Mouse (Mus musculus) kidney, embryonic 16.5 days (tissue): Measurements from ENCODE around the gene Slc8a2. TPM values are rescaled to one million over a fixed set of nuclear protein-coding genes. Genes with fewer than 3 reads are reported as not detected.

ENCODE experiments used
- ATAC-seq: fragments of 200-750 bp; cut with Nextera tagmentation; 2 replicates; pipeline ENCODE4 v1.8.0; 2017; ENCODE audit warnings: moderate TSS enrichment; ENCODE audit not compliant: low FRiP score, low TSS enrichment
- H3K27ac ChIP-seq: fragments of 300-500 bp; sonication (generic); 2 replicates; pipeline ENCODE4 v1.5.1; 2014; ENCODE audit warnings: low read length
- H3K27me3 ChIP-seq: fragments of 300-500 bp; sonication (generic); 2 replicates; pipeline ENCODE4 v1.6.1; 2014; ENCODE audit warnings: low read length, control low read depth, mixed read lengths; ENCODE audit not compliant: insufficient read depth
- H3K36me3 ChIP-seq: fragments of 300-500 bp; sonication (generic); 2 replicates; pipeline ENCODE4 v1.6.1; 2014; ENCODE audit warnings: low read length, control low read depth, mixed read lengths; ENCODE audit not compliant: insufficient read depth
- H3K4me1 ChIP-seq: fragments of 300-500 bp; sonication (generic); 2 replicates; pipeline ENCODE4 v1.6.1; 2014; ENCODE audit warnings: low read length, control low read depth, mixed read lengths; ENCODE audit not compliant: insufficient read depth
- H3K4me2 ChIP-seq: fragments of 300-500 bp; sonication (generic); replicated peaks from 2 replicates; pipeline ENCODE4 v1.6.1; 2014; ENCODE audit warnings: low read depth, low read length
- H3K4me3 ChIP-seq: fragments of 300-500 bp; sonication (generic); 2 replicates; pipeline ENCODE4 v1.5.1; 2014; ENCODE audit warnings: mild to moderate bottlenecking, low read length
- H3K9ac ChIP-seq: fragments of 300-500 bp; sonication (generic); replicated peaks from 2 replicates; pipeline ENCODE4 v1.6.1; 2014; ENCODE audit warnings: low read length
- H3K9me3 ChIP-seq: fragments of 300-500 bp; sonication (generic); 2 replicates; pipeline ENCODE4 v1.6.1; 2016; ENCODE audit warnings: low read length, control low read depth
- WGBS: fragments of 180-500 bp; shearing (Covaris S2); extraction: QIAGEN DNeasy Blood & Tissue Kit; methylation state at CpG from one replicate; pipeline ENCODE4 v1.1.7; 2014; 5-methylcytosine and 5-hydroxymethylcytosine counted together
- polyA plus RNA-seq: library from polyadenylated mRNA; unstranded; fragments of >200 nt; fragmentation: Nextera tagmentation; extraction: Ambion mirVana; gene quantifications from 2 replicates; pipeline ENCODE4 v1.2.1, GENCODE M21; 2015

Slc8a2 gene
- polyA plus RNA-seq, 1 experiment from 2014 or later = 0.12 TPM

DNA sequence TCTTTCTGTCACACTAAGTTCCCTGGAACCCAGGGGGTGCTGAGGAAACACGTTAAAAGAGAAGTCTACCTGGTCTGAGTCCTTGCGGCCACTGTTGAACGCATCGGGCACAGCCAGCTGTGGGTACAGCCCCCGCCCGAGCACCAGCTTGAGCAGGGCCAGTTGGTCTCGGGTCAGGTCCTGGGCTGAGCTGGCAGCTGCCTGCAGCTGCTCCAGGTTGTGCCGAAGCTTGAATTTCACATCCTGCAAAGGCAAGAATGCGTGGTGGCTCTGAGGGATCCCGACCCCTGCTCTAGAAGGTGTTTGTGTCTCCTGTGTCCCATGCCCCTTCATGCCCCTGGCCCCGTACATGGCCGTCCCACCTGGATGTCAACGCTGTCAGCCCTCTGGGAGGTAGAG lies 73.9 kb downstream of the Slc8a2 start:
- Histone ChIP-seq H3K4me3 (no peak overlapping the region), H3K27ac (peak overlapping the region; percentile 76), H3K9ac (no peak overlapping the region), H3K27me3 (no peaks in the 10 kb centered on the region), H3K36me3 (peaks cover 41% of the 10 kb centered on the region), H3K9me3 (no peaks in the 10 kb centered on the region), H3K4me1 (0 out of 2 replicates have a peak, but pooled peaks cover 3% of the 10 kb centered on the region), H3K4me2 (no peak overlapping the region)
- WGBS = 53% methylated on average over 13 of the region's 13 CpGs
- ATAC-seq = peak; percentile 69

DNA sequence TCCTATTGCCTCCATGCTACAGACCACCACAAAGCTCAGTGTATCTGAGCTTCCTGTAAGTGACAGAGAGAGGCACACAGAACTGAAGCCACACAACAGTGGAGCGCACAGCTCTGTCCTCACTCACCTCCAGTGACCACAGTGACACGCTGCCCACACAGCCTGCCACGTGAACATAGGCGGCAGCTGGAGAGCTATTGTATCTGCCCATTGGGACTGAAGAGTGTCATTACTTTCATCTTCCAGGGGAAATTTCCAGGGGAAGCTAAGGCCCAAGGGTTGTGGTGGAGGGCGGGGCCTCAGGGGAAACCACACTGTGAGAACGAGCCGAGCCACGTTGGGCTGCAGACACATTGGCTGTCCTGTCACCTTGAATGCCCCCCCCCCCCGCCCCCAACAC lies 75.2 kb downstream of the Slc8a2 start:
- no peak overlapping the region for H3K4me2 ChIP-seq
- WGBS = 81% methylated on average over 8 of the region's 9 CpGs
- no peak overlapping the region for H3K9ac ChIP-seq
- no peak for ATAC-seq
- H3K27ac ChIP-seq = no peak overlapping the region
- H3K27me3 ChIP-seq = no peaks in the 10 kb centered on the region
- H3K9me3 ChIP-seq = no peaks in the 10 kb centered on the region
- H3K4me1 ChIP-seq = 0 out of 2 replicates have a peak, but pooled peaks cover 6% of the 10 kb centered on the region
- H3K4me3 ChIP-seq = no peak overlapping the region
- peaks cover 34% of the 10 kb centered on the region for H3K36me3 ChIP-seq

- Histone ChIP-seq H3K4me3 (no peak overlapping the region), H3K4me2 (no peak overlapping the region), H3K4me1 (0 out of 2 replicates have a peak, but pooled peaks cover 6% of the 10 kb centered on the region), H3K27me3 (no peaks in the 10 kb centered on the region), H3K27ac (no peak overlapping the region), H3K9me3 (no peaks in the 10 kb centered on the region), H3K36me3 (peaks cover 30% of the 10 kb centered on the region), H3K9ac (no peak overlapping the region)
- no peak for ATAC-seq
- WGBS = 75% methylated on average over 7 of the region's 7 CpGs
Observed at GRCm38 (mm10) chr7:16207076-16207475, 77.5 kb downstream of the Slc8a2 start.

- WGBS = 69% methylated on average over 10 of the region's 10 CpGs
- Histone ChIP-seq H3K4me1 (0 out of 2 replicates have a peak, but pooled peaks cover 5% of the 10 kb centered on the region), H3K9me3 (no peaks in the 10 kb centered on the region), H3K4me2 (no peak overlapping the region), H3K36me3 (peaks cover 27% of the 10 kb centered on the region), H3K27ac (no peak overlapping the region), H3K9ac (no peak overlapping the region), H3K27me3 (no peaks in the 10 kb centered on the region), H3K4me3 (no peak overlapping the region)
- ATAC-seq = no peak
Observed at GRCm38 (mm10) chr7:16207496-16207895, 77.9 kb downstream of the Slc8a2 start.

- Histone ChIP-seq H3K9me3 (no peaks in the 10 kb centered on the region), H3K36me3 (peaks cover 32% of the 10 kb centered on the region), H3K4me2 (no peak overlapping the region), H3K9ac (no peak overlapping the region), H3K27me3 (no peaks in the 10 kb centered on the region), H3K4me3 (no peak overlapping the region), H3K4me1 (0 out of 2 replicates have a peak, but pooled peaks cover 3% of the 10 kb centered on the region), H3K27ac (no peak overlapping the region)
- 60% methylated on average over 21 of the region's 21 CpGs for WGBS
- ATAC-seq = no peak; the same call in 1 of the 2 replicates
Observed at GRCm38 (mm10) chr7:16208781-16209665, 79.4 kb downstream of the Slc8a2 start.

Other genes starting within 250 kb of the Slc8a2 start
- gene Crx, start 249.9 kb upstream of the Slc8a2 start, polyA plus RNA-seq = not detected in 2 replicates
- gene Crxos, start 247.2 kb upstream of the Slc8a2 start, polyA plus RNA-seq = not detected in 2 replicates
- 690 and 706 TPM in 2 replicates for gene Selenow, start 207.4 kb upstream of the Slc8a2 start, polyA plus RNA-seq
- 198 and 212 TPM in 2 replicates for gene Nop53, start 183.8 kb upstream of the Slc8a2 start, polyA plus RNA-seq
- 36.8 and 37.9 TPM in 2 replicates for gene Ehd2, start 162.3 kb upstream of the Slc8a2 start, polyA plus RNA-seq
- gene Bicra, start 81.9 kb upstream of the Slc8a2 start, polyA plus RNA-seq = 7.1 and 7.5 TPM in 2 replicates
- 0.04 and 0.09 TPM in 2 replicates for gene Zfp541, start 68.0 kb upstream of the Slc8a2 start, polyA plus RNA-seq
- 215 and 220 TPM in 2 replicates for gene Napa, start 31.4 kb upstream of the Slc8a2 start, polyA plus RNA-seq
- 33.9 and 36.8 TPM in 2 replicates for gene Kptn, start 9.9 kb upstream of the Slc8a2 start, polyA plus RNA-seq
- 23.9 and 27.7 TPM in 2 replicates for gene Meis3, start 45.3 kb downstream of the Slc8a2 start, polyA plus RNA-seq
- 21.3 and 21.5 TPM in 2 replicates for gene Dhx34, start 92.2 kb downstream of the Slc8a2 start, polyA plus RNA-seq
- 0.09 and 0.11 TPM in 2 replicates for gene C5ar2, start 114.3 kb downstream of the Slc8a2 start, polyA plus RNA-seq
- gene C5ar1, start 129.7 kb downstream of the Slc8a2 start, polyA plus RNA-seq = 2.7 and 2.8 TPM in 2 replicates
- gene Inafm1, start 143.8 kb downstream of the Slc8a2 start, polyA plus RNA-seq = 16.4 and 19.7 TPM in 2 replicates
- 30.9 and 31.2 TPM in 2 replicates for gene Ccdc9, start 157.0 kb downstream of the Slc8a2 start, polyA plus RNA-seq
- 12.6 and 14.2 TPM in 2 replicates for gene Bbc3, start 178.6 kb downstream of the Slc8a2 start, polyA plus RNA-seq